Mouse (Mus musculus) heart, postnatal 4 days (tissue): ENCODE data around the gene Adgrf2. TPM values are rescaled to one million over a fixed set of nuclear protein-coding genes. Genes with fewer than 3 reads are reported as not detected.

Source experiments
- DNase-seq: peaks from one replicate; pipeline ENCODE4 v3.0.0; 2021
- total RNA-seq, 2 experiments: library from RNA; stranded (reverse); gene quantifications; 2 replicates each; pipeline ENCODE4 v1.2.3; 2021

The Adgrf2 gene
- under 1 TPM; 0.20 to 0.36 TPM for total RNA-seq

GRCm38 (mm10) chr17:42741801-42742217 is at the start of gene Adgrf2:
Gene Adgrf2 (minus strand): TSS chr17:42742179.
- DNase-seq, result peak; percentile 31

GRCm38 (mm10) chr17:42790787-42791186 is 48.8 kb upstream of the Adgrf2 start:
- DNase-seq, result peak; percentile 46

GRCm38 (mm10) chr17:42789723-42790122 is 47.7 kb upstream of the Adgrf2 start:
- no peak for DNase-seq

- peak; percentile 37 for DNase-seq
These were observed 46.9 kb upstream of the Adgrf2 start for GRCm38 (mm10) chr17:42788686-42789453.

- DNase-seq, result peak; percentile 78
These were observed 40.3 kb upstream of the Adgrf2 start for GRCm38 (mm10) chr17:42782156-42782757.

- no peak for DNase-seq
These were observed 11.8 kb upstream of the Adgrf2 start for GRCm38 (mm10) chr17:42753791-42754190.

- no peak for DNase-seq
These were observed 10.2 kb upstream of the Adgrf2 start for GRCm38 (mm10) chr17:42752173-42752572.

GRCm38 (mm10) chr17:42745657-42746420 is 3.9 kb upstream of the Adgrf2 start:
- DNase-seq, result no peak

- DNase-seq, result no peak
These were observed 844 bp upstream of the Adgrf2 start for GRCm38 (mm10) chr17:42742823-42743222.

GRCm38 (mm10) chr17:42738794-42739193 is 3.2 kb downstream of the Adgrf2 start:
- DNase-seq, result no peak

- no peak for DNase-seq
These were observed 24.8 kb downstream of the Adgrf2 start for GRCm38 (mm10) chr17:42717161-42717560.

GRCm38 (mm10) chr17:42714991-42715390 is 27.0 kb downstream of the Adgrf2 start:
- no peak for DNase-seq

- no peak for DNase-seq
These were observed 31.3 kb downstream of the Adgrf2 start for GRCm38 (mm10) chr17:42710717-42711116.

GRCm38 (mm10) chr17:42705611-42706010 is 36.4 kb downstream of the Adgrf2 start:
- no peak for DNase-seq

- no peak for DNase-seq
These were observed 39.8 kb downstream of the Adgrf2 start for GRCm38 (mm10) chr17:42702198-42702597.

- peak; percentile 18 for DNase-seq
These were observed 47.2 kb downstream of the Adgrf2 start for GRCm38 (mm10) chr17:42694730-42695129.

GRCm38 (mm10) chr17:42692136-42692535 is 49.8 kb downstream of the Adgrf2 start, which contains the start of gene Adgrf4:
Gene Adgrf4 (minus strand): TSS chr17:42692284.
- no peak for DNase-seq

GRCm38 (mm10) chr17:42690531-42690930 is 51.4 kb downstream of the Adgrf2 start:
- no peak for DNase-seq

Other genes with a start within 250 kb of the Adgrf2 start
- gene Opn5, start 130.8 kb downstream of the Adgrf2 start, total RNA-seq, result not detected
- under 1 TPM; 0.14 TPM for gene Adgrf4, start 49.9 kb downstream of the Adgrf2 start, total RNA-seq
- 10 to 100 TPM; 36.3 to 39.1 TPM for gene Cd2ap, start 134.5 kb upstream of the Adgrf2 start, total RNA-seq